13 mouse cellular contexts compared by ENCODE assay signal in genomic region chr4:45771173-45771572, GRCm38 (mm10). TPM values are rescaled to one million over a fixed set of nuclear protein-coding genes. Genes with fewer than 3 reads are reported as not detected.
A peak's percentile ranks its signal among the peaks of the same experiment; 100 is the strongest.
DNase-seq lines count a peak whose midpoint lies in the region; ATAC-seq lines count a peak whose summit lies in the region.
"Had no signal": no experiment of that assay in that cellular context is flagged by ENCODE, and none has a peak within 500 bp of the region (broad histone marks: within the 10 kb centered on the region; RNA-seq: fewer than 3 reads in every experiment).

No protein-coding gene starts in this region.

- no peak overlapping the region for H3K27ac ChIP-seq in hindbrain, embryonic 11.5 days (ENCODE audit: low read depth, low read length)
- no peak overlapping the region for H3K27ac ChIP-seq in hindbrain, embryonic 16.5 days (ENCODE audit: low read depth, low read length)
- 0 out of 2 replicates have a peak overlapping the region, but pooled peaks have one; percentile 9 for H3K27ac ChIP-seq in forebrain, embryonic 11.5 days (ENCODE audit: low read depth, low read length)
- H3K27ac ChIP-seq in hindbrain, embryonic 14.5 days = peak overlapping the region; percentile 62
- H3K27ac ChIP-seq in neural tube, embryonic 13.5 days (replicated peaks) = no peak overlapping the region
- H3K27ac ChIP-seq: layer of hippocampus, adult 2 months had no signal

- H3K4me1 ChIP-seq in hindbrain, embryonic 11.5 days (replicated peaks; ENCODE audit: control insufficient read depth, insufficient read depth, low read length) = peaks cover 8% of the 10 kb centered on the region; the same call in 1 of the 2 replicates
- H3K4me1 ChIP-seq in hindbrain, embryonic 16.5 days (ENCODE audit: control insufficient read depth, insufficient read depth, low read depth, low read length) = peaks cover 11% of the 10 kb centered on the region
- H3K4me1 ChIP-seq in forebrain, embryonic 11.5 days (replicated peaks; ENCODE audit: control insufficient read depth, insufficient read depth, low read length) = peaks cover 20% of the 10 kb centered on the region
- peaks cover 37% of the 10 kb centered on the region for H3K4me1 ChIP-seq in hindbrain, embryonic 14.5 days (replicated peaks; ENCODE audit: control insufficient read depth, insufficient read depth, low read length)
- H3K4me1 ChIP-seq in neural tube, embryonic 13.5 days (replicated peaks) = peaks cover 39% of the 10 kb centered on the region

- ATAC-seq in hindbrain, embryonic 11.5 days (ENCODE audit: low FRiP score) = no peak
- no peak for ATAC-seq in hindbrain, embryonic 16.5 days
- ATAC-seq in forebrain, embryonic 11.5 days (replicated peaks; ENCODE audit: low FRiP score) = 0 out of 2 replicates have a peak, but pooled peaks have one; percentile 14
- no peak for ATAC-seq in hindbrain, embryonic 14.5 days (ENCODE audit: low FRiP score)
- 0 out of 2 replicates have a peak, but pooled peaks have one; percentile 6 for ATAC-seq in neural tube, embryonic 13.5 days (ENCODE audit: low read depth)
- no peak for ATAC-seq in frontal cortex, adult (ENCODE audit: low TSS enrichment)
- ATAC-seq in granulocyte monocyte progenitor cell, adult 5-6 weeks (replicated peaks; ENCODE audit: poor library complexity, severe bottlenecking) = no peak
- ATAC-seq: inflammation-experienced regulatory T-cells, adult 6 months had no signal

- H3K9ac ChIP-seq in hindbrain, embryonic 11.5 days (ENCODE audit: low read depth, low read length) = 0 out of 2 replicates have a peak overlapping the region, but pooled peaks have one; percentile 1
- H3K9ac ChIP-seq in hindbrain, embryonic 16.5 days (ENCODE audit: low read depth, low read length) = no peak overlapping the region
- peak overlapping the region; percentile 9; the same call in 1 of the 2 replicates for H3K9ac ChIP-seq in forebrain, embryonic 11.5 days (ENCODE audit: low read length)
- H3K9ac ChIP-seq in hindbrain, embryonic 14.5 days = peak overlapping the region; percentile 16; the same call in 1 of the 2 replicates
- H3K9ac ChIP-seq in neural tube, embryonic 13.5 days = peak overlapping the region; percentile 53

- H3K27me3 ChIP-seq in hindbrain, embryonic 11.5 days (ENCODE audit: control insufficient read depth, insufficient read depth, low read length) = peaks cover 11% of the 10 kb centered on the region; the same call in 1 of the 2 replicates
- no peaks in the 10 kb centered on the region for H3K27me3 ChIP-seq in hindbrain, embryonic 16.5 days (replicated peaks; ENCODE audit: control insufficient read depth, insufficient read depth, low read length)
- H3K27me3 ChIP-seq in forebrain, embryonic 11.5 days (ENCODE audit: control insufficient read depth, insufficient read depth, low read length) = peaks cover 7% of the 10 kb centered on the region; the same call in 1 of the 2 replicates
- H3K27me3 ChIP-seq in hindbrain, embryonic 14.5 days (ENCODE audit: control insufficient read depth, insufficient read depth, low read length) = 0 out of 2 replicates have a peak, but pooled peaks cover 4% of the 10 kb centered on the region
- peaks cover 21% of the 10 kb centered on the region for H3K27me3 ChIP-seq in neural tube, embryonic 13.5 days

- H3K9me3 ChIP-seq in hindbrain, embryonic 11.5 days (ENCODE audit: control insufficient read depth, low read length) = no peaks in the 10 kb centered on the region
- no peaks in the 10 kb centered on the region for H3K9me3 ChIP-seq in hindbrain, embryonic 16.5 days (ENCODE audit: control insufficient read depth, low read length)
- no peaks in the 10 kb centered on the region for H3K9me3 ChIP-seq in forebrain, embryonic 11.5 days (ENCODE audit: control insufficient read depth, low read length)
- no peaks in the 10 kb centered on the region for H3K9me3 ChIP-seq in hindbrain, embryonic 14.5 days (ENCODE audit: control insufficient read depth, low read length)
- H3K9me3 ChIP-seq in neural tube, embryonic 13.5 days = no peaks in the 10 kb centered on the region
- H3K9me3 ChIP-seq: G1E had no signal

- WGBS in hindbrain, embryonic 11.5 days = 12% methylated on average over 8 of the region's 8 CpGs
- WGBS in hindbrain, embryonic 16.5 days = 12% methylated on average over 8 of the region's 8 CpGs
- 19% methylated on average over 8 of the region's 8 CpGs for WGBS in forebrain, embryonic 11.5 days
- 10% methylated on average over 8 of the region's 8 CpGs for WGBS in hindbrain, embryonic 14.5 days
- WGBS in neural tube, embryonic 13.5 days = 17% methylated on average over 8 of the region's 8 CpGs

- DNase-seq in hindbrain, embryonic 11.5 days (ENCODE audit: low spot score) = peak; percentile 41
- DNase-seq in forebrain, embryonic 11.5 days (ENCODE audit: low spot score) = no peak
- no peak for DNase-seq in hindbrain, embryonic 14.5 days (ENCODE audit: low spot score)
- no peak for DNase-seq in urinary bladder, postnatal 14 days (ENCODE audit: low spot score)
- DNase-seq: gastrocnemius, postnatal 36 days had no signal

- no peak overlapping the region for H3K4me3 ChIP-seq in hindbrain, embryonic 11.5 days (ENCODE audit: low read depth, low read length)
- H3K4me3 ChIP-seq in hindbrain, embryonic 16.5 days (ENCODE audit: low read length) = no peak overlapping the region
- no peak overlapping the region for H3K4me3 ChIP-seq in forebrain, embryonic 11.5 days (ENCODE audit: low read depth, low read length)
- no peak overlapping the region for H3K4me3 ChIP-seq in hindbrain, embryonic 14.5 days (replicated peaks; ENCODE audit: low read length)
- no peak overlapping the region for H3K4me3 ChIP-seq in neural tube, embryonic 13.5 days
- H3K4me3 ChIP-seq: layer of hippocampus, adult 2 months had no signal

- no peaks in the 10 kb centered on the region for H3K36me3 ChIP-seq in hindbrain, embryonic 11.5 days (ENCODE audit: control insufficient read depth, insufficient read depth, low read length)
- H3K36me3 ChIP-seq in hindbrain, embryonic 16.5 days (ENCODE audit: control insufficient read depth, insufficient read depth, low read length) = no peaks in the 10 kb centered on the region
- no peaks in the 10 kb centered on the region for H3K36me3 ChIP-seq in forebrain, embryonic 11.5 days (ENCODE audit: control insufficient read depth, insufficient read depth, low read length)
- H3K36me3 ChIP-seq in hindbrain, embryonic 14.5 days (replicated peaks; ENCODE audit: control insufficient read depth, insufficient read depth) = no peaks in the 10 kb centered on the region
- no peaks in the 10 kb centered on the region for H3K36me3 ChIP-seq in neural tube, embryonic 13.5 days
- H3K36me3 ChIP-seq: G1E had no signal

- no peak overlapping the region for H3K4me2 ChIP-seq in hindbrain, embryonic 11.5 days (replicated peaks; ENCODE audit: low read depth, low read length)
- no peak overlapping the region for H3K4me2 ChIP-seq in hindbrain, embryonic 16.5 days (ENCODE audit: low read length)
- no peak overlapping the region for H3K4me2 ChIP-seq in forebrain, embryonic 11.5 days (ENCODE audit: low read depth, low read length, severe bottlenecking)
- no peak overlapping the region for H3K4me2 ChIP-seq in hindbrain, embryonic 14.5 days (replicated peaks)
- H3K4me2 ChIP-seq in neural tube, embryonic 13.5 days = no peak overlapping the region

RNA-seq across cellular contexts. Expression of gene Aldh1b1, which starts 27.6 kb away (rescaled TPM):
- 4.5 and 6.0 TPM in 2 replicates for polyA plus RNA-seq in hindbrain, embryonic 11.5 days (2014; fragmentation: Nextera tagmentation; extraction: Ambion mirVana)
- polyA plus RNA-seq in hindbrain, embryonic 16.5 days (2015; fragmentation: Nextera tagmentation; extraction: Ambion mirVana) = 20.8 and 22.5 TPM in 2 replicates
- polyA plus RNA-seq in forebrain, embryonic 11.5 days (2014; fragmentation: Nextera tagmentation; extraction: Ambion mirVana) = 5.0 and 5.2 TPM in 2 replicates
- 9.6 and 10.8 TPM in 2 replicates for polyA plus RNA-seq in hindbrain, embryonic 14.5 days (2014; fragmentation: Nextera tagmentation; extraction: Ambion mirVana)
- polyA plus RNA-seq in neural tube, embryonic 13.5 days (2015; fragmentation: Nextera tagmentation; extraction: Ambion mirVana) = 14.8 and 16.5 TPM in 2 replicates
- total RNA-seq in granulocyte monocyte progenitor cell, adult 5-6 weeks (2014; fragmentation: Nextera tagmentation) = 15.1 and 16.2 TPM in 2 replicates
- total RNA-seq in granulocyte monocyte progenitor cell, adult 5-6 weeks (2017) = 45.3 and 54.8 TPM in 2 replicates
- polyA plus RNA-seq: G1E had no signal

RNA-seq across cellular contexts. Expression of gene Igfbpl1, which starts 55.5 kb away (rescaled TPM):
- 71.4 and 83.2 TPM in 2 replicates for polyA plus RNA-seq in hindbrain, embryonic 11.5 days (2014; fragmentation: Nextera tagmentation; extraction: Ambion mirVana)
- polyA plus RNA-seq in hindbrain, embryonic 16.5 days (2015; fragmentation: Nextera tagmentation; extraction: Ambion mirVana) = 20.2 and 27.3 TPM in 2 replicates
- 83.2 and 84.0 TPM in 2 replicates for polyA plus RNA-seq in forebrain, embryonic 11.5 days (2014; fragmentation: Nextera tagmentation; extraction: Ambion mirVana)
- polyA plus RNA-seq in hindbrain, embryonic 14.5 days (2014; fragmentation: Nextera tagmentation; extraction: Ambion mirVana) = 53.9 and 60.9 TPM in 2 replicates
- polyA plus RNA-seq in neural tube, embryonic 13.5 days (2015; fragmentation: Nextera tagmentation; extraction: Ambion mirVana) = 62.8 and 63.8 TPM in 2 replicates
- not detected in 2 replicates for total RNA-seq in granulocyte monocyte progenitor cell, adult 5-6 weeks (2014; fragmentation: Nextera tagmentation)
- total RNA-seq in granulocyte monocyte progenitor cell, adult 5-6 weeks (2017) = not detected in 2 replicates
- total RNA-seq: gastrocnemius, postnatal 36 days had no signal
- polyA plus RNA-seq: G1E; inflammation-experienced regulatory T-cells, adult 6 months; liver, embryonic 16.5 days had no signal

Comparison
In these comparisons a context has a peak if more than half of its experiments do, and no peak if none do; other contexts are left out.
1. H3K27ac ChIP-seq: peak in forebrain, embryonic 11.5 days (single experiment) and hindbrain, embryonic 14.5 days (single experiment); none in hindbrain, embryonic 11.5 days (single experiment), hindbrain, embryonic 16.5 days (single experiment) and neural tube, embryonic 13.5 days (single experiment).
2. ATAC-seq: peak in forebrain, embryonic 11.5 days (single experiment) and neural tube, embryonic 13.5 days (single experiment); none in hindbrain, embryonic 11.5 days (single experiment), hindbrain, embryonic 16.5 days (single experiment), hindbrain, embryonic 14.5 days (single experiment), frontal cortex, adult (single experiment) and granulocyte monocyte progenitor cell, adult 5-6 weeks (single experiment).